Mouse (Mus musculus): ENCODE results near the gene C1qb.

- no peak for TF ChIP-seq CTCF (IDR thresholded peaks at IDR 0.05; ENCODE audit: low read depth)
- TF ChIP-seq EP300 (IDR thresholded peaks at IDR 0.05; ENCODE audit: low read depth) = no peak
Observed at GRCm38 (mm10) chr4:136852989-136853388, 33.0 kb downstream of the C1qb start.

Measured in liver, postnatal 0 days (tissue).